Mouse (Mus musculus) cerebellum, adult 2 months (tissue): ENCODE results near the gene Dgkz. TPM values are rescaled to one million over a fixed set of nuclear protein-coding genes. Genes with fewer than 3 reads are reported as not detected.

Experiments
- DNase-seq, 2 experiments: peaks; one replicate each; pipeline ENCODE4 v3.0.0; 2021
- H3K27ac ChIP-seq: fragments of 200-500 bp; 2 replicates; pipeline ENCODE4 v1.5.1; 2012; ENCODE audit warnings: low read length, control low read depth, inconsistent platforms; ENCODE audit not compliant: insufficient read depth
- H3K27me3 ChIP-seq: fragments of 200-500 bp; 2 replicates; pipeline ENCODE4 v1.6.1; 2012; ENCODE audit warnings: inconsistent platforms, mild to moderate bottlenecking, low read length, moderate library complexity; ENCODE audit not compliant: control insufficient read depth, insufficient read depth
- H3K4me1 ChIP-seq: fragments of 200-500 bp; 2 replicates; pipeline ENCODE4 v1.6.1; 2011; ENCODE audit warnings: low read length; ENCODE audit not compliant: control insufficient read depth, insufficient read depth
- H3K4me3 ChIP-seq: fragments of 200-500 bp; replicated peaks from 2 replicates; pipeline ENCODE3; 2011; ENCODE audit warnings: mild to moderate bottlenecking, low read depth, low read length, control low read depth; ENCODE audit not compliant: insufficient read depth
- CTCF ChIP-seq: fragments of 200-500 bp; IDR thresholded peaks from 2 replicates; pipeline ENCODE4 v1.5.1; 2011; ENCODE audit warnings: low read depth, mild to moderate bottlenecking, control low read depth, low read length, moderate library complexity, borderline replicate concordance; ENCODE audit not compliant: insufficient read depth
- POLR2A ChIP-seq: fragments of 200-500 bp; IDR thresholded peaks from 2 replicates; pipeline ENCODE4 v1.6.1; 2011; ENCODE audit warnings: low read length, control low read depth, borderline replicate concordance; ENCODE audit not compliant: insufficient read depth
- WGBS: fragments of 180-500 bp; shearing (Covaris S2); methylation state at CpG from one replicate; pipeline ENCODE4 v1.1.7; 2018; 5-methylcytosine and 5-hydroxymethylcytosine counted together
- polyA plus RNA-seq: library from polyadenylated mRNA; depleted of rRNA; stranded (reverse); fragments of >200 nt; gene quantifications from 2 replicates; pipeline ENCODE4 v1.2.3, GENCODE M21; 2012

The Dgkz gene
- polyA plus RNA-seq, 1 experiment: 716 TPM

DNA sequence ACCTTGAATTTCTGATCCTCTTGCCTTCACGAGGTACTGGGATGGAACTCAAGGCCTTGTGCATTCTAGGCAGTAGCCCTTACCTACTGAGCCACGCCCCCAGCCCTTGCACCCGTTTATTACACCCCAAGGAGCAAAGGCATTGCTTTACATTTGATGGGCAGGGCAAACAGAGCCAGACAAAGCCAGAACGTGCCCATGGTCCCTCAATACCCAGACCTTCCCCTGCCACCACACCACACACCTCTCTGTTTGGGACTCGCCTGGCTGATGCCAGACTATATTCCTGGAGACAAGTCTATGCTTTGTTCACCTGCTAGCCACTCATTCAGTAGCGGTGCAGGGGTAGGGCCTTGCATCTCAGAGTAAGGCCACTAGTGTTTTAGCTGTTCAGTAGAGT lies 30.8 kb upstream of the Dgkz start:
- no peak for DNase-seq
- no peak overlapping the region for H3K27ac ChIP-seq
- no peak for TF ChIP-seq CTCF
- TF ChIP-seq POLR2A: no peak
- no peaks in the 10 kb centered on the region for H3K27me3 ChIP-seq
- no peak overlapping the region for H3K4me3 ChIP-seq
- H3K4me1 ChIP-seq: no peaks in the 10 kb centered on the region
- 68% methylated on average over 6 of the region's 6 CpGs for WGBS

DNA sequence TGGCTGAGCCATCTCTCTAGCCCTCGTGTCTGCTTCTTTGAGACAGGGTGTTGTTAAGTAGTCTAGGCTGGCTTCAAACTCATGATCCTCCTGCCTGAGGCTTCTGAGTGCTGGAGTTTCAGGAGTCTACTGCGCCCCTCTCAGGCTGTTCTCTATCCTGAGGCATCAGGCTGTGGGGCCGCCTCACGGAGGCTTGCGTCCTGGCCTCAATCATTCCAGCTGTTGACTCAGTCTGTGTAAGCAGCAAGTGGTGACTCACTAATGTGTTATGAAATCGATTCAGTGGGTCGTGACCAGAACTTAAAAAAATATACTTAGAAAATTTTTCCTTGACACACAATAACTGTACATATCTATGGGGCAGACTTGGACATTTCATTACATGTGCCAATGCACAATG lies 29.0 kb upstream of the Dgkz start:
- 88% methylated on average over 7 of the region's 7 CpGs for WGBS
- Histone ChIP-seq H3K4me3 (no peak overlapping the region), H3K27ac (no peak overlapping the region), H3K27me3 (no peaks in the 10 kb centered on the region), H3K4me1 (no peaks in the 10 kb centered on the region)
- TF ChIP-seq CTCF (no peak), POLR2A (no peak)
- DNase-seq: no peak

DNA sequence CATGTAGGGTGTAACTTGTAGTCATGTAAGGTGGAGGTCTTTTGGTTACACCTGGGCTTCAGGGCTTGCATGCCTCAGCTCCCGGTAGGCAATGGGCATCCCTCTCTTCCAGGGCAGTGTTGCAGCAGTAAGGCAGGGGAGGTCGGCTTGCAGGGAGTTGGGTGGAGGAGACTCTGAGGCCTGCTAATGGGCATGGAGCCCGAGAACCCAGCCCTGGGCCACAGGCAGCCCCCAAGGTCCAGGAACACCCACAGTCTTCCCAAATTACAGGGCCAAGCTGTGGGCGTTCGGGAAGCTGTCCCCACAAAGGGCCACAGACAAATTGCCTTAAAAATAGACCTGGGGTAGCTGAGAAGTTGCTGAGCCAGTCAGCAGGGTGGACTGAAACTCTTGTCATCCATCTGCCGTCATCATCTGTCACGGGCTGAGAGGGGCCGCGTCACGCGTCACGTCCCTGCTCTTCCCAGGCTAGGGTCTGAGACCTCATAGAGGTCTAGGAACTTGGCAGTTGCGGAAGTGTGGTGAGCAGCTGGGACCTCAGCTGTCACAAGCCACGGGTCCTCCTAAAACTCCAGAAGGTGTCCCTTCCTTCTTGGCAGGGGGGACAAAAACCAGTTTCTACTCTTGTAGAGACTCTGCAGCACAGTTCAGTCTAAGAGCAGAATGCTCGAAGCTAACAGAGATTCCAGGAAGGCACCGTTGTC lies 22.4 kb upstream of the Dgkz start:
- Histone ChIP-seq H3K27me3 (no peaks in the 10 kb centered on the region), H3K4me3 (no peak overlapping the region), H3K4me1 (peaks cover 8% of the 10 kb centered on the region), H3K27ac (no peak overlapping the region)
- no peak for DNase-seq
- WGBS: 27% methylated on average over 16 of the region's 16 CpGs
- TF ChIP-seq POLR2A (no peak), CTCF (no peak)

DNA sequence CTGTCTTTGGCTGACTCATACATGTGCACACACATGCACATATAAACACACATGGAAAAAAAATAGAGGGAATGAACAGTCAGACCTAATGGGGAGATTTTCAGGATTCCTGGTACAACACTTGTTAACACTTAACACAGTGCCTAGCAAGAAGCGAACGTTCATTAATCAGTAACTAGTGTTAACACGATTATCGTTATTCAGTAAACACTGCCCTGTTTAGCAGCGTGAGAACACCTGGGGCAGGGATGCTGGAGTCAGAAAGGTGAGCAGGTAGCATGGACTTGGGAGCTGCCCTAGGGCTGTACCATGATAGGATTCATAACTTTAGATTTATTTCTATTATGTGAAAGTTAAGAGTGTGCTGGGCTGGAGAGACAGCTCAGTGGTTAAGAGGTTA lies 20.3 kb upstream of the Dgkz start:
- WGBS: 92% methylated on average over 5 of the region's 5 CpGs
- TF ChIP-seq POLR2A: no peak
- no peak for TF ChIP-seq CTCF
- Histone ChIP-seq H3K27ac (no peak overlapping the region), H3K4me1 (peaks cover 8% of the 10 kb centered on the region), H3K27me3 (no peaks in the 10 kb centered on the region), H3K4me3 (no peak overlapping the region)
- DNase-seq: no peak

DNA sequence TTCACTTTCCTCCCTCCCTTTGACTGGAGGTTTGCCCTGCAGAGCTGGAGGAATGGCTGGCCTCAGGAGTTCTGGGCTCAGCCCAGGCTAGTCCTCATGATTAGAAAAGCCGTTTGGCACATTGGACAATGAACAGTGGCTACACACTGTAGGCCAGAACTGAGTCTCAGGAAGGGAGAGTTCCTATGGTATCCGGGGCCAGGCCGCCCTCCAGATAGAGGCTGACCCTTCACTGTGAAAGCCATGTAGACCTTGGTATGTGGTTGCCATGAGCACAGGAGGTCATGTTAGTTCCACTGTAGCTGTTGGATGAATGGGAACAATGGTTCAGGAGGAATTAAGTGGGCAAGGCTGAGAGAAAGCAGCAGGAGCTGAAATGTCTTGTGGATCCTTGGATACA lies 17.7 kb upstream of the Dgkz start:
- no peak for TF ChIP-seq CTCF
- TF ChIP-seq POLR2A: no peak
- WGBS: 56% methylated on average over 3 of the region's 3 CpGs
- H3K27ac ChIP-seq: no peak overlapping the region
- H3K4me3 ChIP-seq: no peak overlapping the region
- H3K4me1 ChIP-seq: peaks cover 8% of the 10 kb centered on the region
- no peaks in the 10 kb centered on the region for H3K27me3 ChIP-seq
- no peak for DNase-seq

DNA sequence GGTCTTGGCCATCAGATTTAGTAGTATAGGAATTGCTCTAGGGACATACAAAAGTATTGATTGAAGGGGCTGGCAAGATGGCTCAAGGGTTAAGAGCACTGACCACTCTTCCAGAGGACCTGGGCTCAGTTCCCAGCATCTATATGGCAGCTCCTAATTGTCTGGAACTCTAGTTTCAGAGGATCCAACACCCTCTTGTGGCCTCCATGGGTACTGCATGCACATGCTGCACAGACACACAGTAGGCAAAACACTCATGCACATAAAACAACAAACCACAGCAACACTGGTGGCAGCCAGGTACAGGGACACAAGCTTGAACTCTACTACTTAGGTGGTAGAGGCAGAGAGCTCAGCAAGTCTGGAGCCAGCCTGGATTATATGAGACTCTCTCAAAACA lies 14.1 kb upstream of the Dgkz start:
- no peaks in the 10 kb centered on the region for H3K4me1 ChIP-seq
- DNase-seq: no peak
- H3K27ac ChIP-seq: no peak overlapping the region
- H3K4me3 ChIP-seq: no peak overlapping the region
- TF ChIP-seq CTCF (peak; percentile 32; the same call in 1 of the 2 replicates), POLR2A (no peak)
- H3K27me3 ChIP-seq: no peaks in the 10 kb centered on the region

DNA sequence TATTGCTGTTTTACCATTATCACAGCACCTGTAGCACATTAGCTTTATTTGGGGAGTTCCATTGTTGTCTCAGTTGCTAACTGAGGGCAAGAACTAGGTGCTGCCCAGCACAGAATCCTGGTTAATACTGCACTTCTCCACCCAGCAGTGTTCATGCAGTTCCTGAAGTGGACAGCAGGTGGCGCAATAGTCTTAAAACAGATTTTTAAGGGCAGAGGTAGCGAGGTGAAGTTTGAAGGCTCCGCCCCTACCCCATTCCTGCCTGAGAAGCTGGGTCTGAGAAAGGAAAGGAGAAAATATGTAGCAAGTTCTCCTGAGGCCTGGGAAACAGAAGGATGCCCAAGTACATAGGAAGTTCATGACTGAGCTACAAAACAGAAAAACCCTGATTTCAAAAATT lies 11.9 kb upstream of the Dgkz start:
- Histone ChIP-seq H3K4me3 (no peak overlapping the region), H3K4me1 (no peaks in the 10 kb centered on the region), H3K27me3 (no peaks in the 10 kb centered on the region), H3K27ac (no peak overlapping the region)
- WGBS: 5% methylated on average over 3 of the region's 3 CpGs
- TF ChIP-seq CTCF (peak; percentile 90), POLR2A (no peak)
- DNase-seq: peak; percentile 77 to 92

DNA sequence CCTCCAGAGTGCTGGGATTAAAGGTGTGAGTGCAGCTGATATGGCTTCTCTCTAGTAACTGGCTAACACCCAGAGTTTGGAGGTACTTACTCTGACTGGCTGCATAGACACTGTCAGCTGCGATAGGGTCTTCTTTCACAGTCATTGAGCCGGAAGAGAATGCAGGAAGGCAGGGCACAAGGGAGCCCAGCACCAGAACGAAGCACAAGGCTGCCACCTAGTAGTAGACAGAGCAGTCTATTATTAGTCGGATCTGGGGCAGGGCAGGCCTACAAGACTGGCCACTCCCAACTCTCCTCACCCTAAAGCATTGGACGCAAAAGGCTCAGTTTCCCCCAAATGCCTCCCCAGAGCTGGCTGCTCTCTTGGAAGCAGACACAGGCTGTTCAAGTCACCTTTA lies 10.4 kb upstream of the Dgkz start:
- TF ChIP-seq CTCF (peak; percentile 63), POLR2A (no peak)
- H3K4me1 ChIP-seq: no peaks in the 10 kb centered on the region
- no peak overlapping the region for H3K4me3 ChIP-seq
- DNase-seq: peak in 1 of 2 experiments; percentile 62
- no peaks in the 10 kb centered on the region for H3K27me3 ChIP-seq
- WGBS: 17% methylated on average over 5 of the region's 5 CpGs
- H3K27ac ChIP-seq: no peak overlapping the region
